Mouse (Mus musculus) ES-E14 (cell line): Measurements from ENCODE around the gene Map3k7.

ENCODE experiments used
- CHD2 ChIP-seq: IDR thresholded peaks from 2 replicates; pipeline ENCODE4 v1.6.1; 2014; ENCODE audit warnings: mild to moderate bottlenecking, low read depth, low read length, inconsistent platforms
- MAFK ChIP-seq: IDR thresholded peaks from 2 replicates; pipeline ENCODE4 v1.6.1; 2014; ENCODE audit warnings: mild to moderate bottlenecking, low read depth, low read length, inconsistent platforms; ENCODE audit not compliant: insufficient read depth
- ZC3H11A ChIP-seq: IDR thresholded peaks from 2 replicates; pipeline ENCODE4 v1.6.1; 2012; ENCODE audit warnings: low read depth, mild to moderate bottlenecking, inconsistent platforms, low read length, borderline replicate concordance

- no peak for TF ChIP-seq MAFK
- TF ChIP-seq ZC3H11A, result no peak
- TF ChIP-seq CHD2, result no peak
These were observed 41.1 kb downstream of the Map3k7 start for GRCm38 (mm10) chr4:32004773-32005591.
